8 mouse cellular contexts compared by ENCODE assay signal in the genomic region with DNA sequence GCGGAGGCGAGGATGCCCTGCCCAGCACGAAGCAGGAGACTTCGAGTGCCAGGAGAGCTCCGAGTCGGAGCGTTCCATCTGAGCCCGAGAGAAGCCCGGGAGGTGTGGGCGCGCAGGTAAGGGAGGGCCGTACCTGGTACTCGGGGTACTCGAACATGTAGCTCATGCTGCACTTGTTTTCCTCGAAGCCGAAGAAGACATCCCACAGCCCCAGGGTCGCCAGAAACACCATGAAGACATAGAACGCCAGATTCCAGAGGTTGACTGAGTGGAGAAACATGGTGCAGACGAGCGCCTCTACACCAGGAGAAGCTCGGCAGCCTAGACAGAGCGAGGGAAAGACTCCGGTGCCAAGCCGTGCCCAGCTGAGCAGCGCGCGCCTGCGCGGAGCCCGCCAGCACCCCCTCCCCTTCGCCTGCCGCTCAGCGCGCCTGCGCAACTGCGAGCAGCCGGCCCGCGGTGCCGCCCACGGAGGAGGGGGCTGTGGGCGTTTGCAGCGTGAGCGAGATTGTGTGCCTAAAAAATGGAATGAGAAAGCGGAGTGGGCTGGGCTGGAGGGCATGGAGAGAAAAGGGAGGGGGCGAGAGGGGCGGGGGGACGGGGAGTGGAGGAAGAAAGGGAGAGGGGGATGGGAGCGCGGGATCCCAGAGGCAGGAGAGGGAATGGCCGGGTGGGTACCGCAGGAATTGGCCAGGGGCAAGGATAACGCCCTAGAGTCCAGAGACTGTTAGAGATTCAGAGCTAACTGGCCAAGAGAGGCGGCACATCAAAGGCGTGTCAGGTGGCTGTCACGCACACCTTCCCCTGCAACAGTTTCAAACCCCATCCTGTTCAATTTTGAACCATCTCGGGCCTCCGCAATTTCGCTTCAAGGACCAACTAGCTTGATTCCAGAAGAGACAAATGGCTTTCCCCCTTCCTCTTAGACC. TPM values are rescaled to one million over a fixed set of nuclear protein-coding genes. Genes with fewer than 3 reads are reported as not detected.
DNase-seq lines count a peak whose midpoint lies in the region; ATAC-seq and TF ChIP-seq lines count a peak whose summit lies in the region.

A gene (minus strand): TSS at position 384 of the 929 bp plus-strand sequence.

- H3K36me3 ChIP-seq in forebrain, embryonic 11.5 days (ENCODE audit: control insufficient read depth, insufficient read depth, low read length): no peaks in the 10 kb centered on the region
- H3K36me3 ChIP-seq in heart, embryonic 16.5 days (ENCODE audit: control insufficient read depth, insufficient read depth): no peaks in the 10 kb centered on the region
- H3K36me3 ChIP-seq in liver, embryonic 13.5 days: no peaks in the 10 kb centered on the region
- H3K36me3 ChIP-seq in stomach, embryonic 14.5 days (ENCODE audit: control insufficient read depth, insufficient read depth, low read length): no peaks in the 10 kb centered on the region

- peak; percentile 39 for TF ChIP-seq POLR2A in brain, embryonic 14.5 days (IDR thresholded peaks at IDR 0.05; ENCODE audit: borderline replicate concordance, extremely low read depth, insufficient read depth, insufficient read length, poor library complexity, severe bottlenecking)

- no peaks in the 10 kb centered on the region; the same call in 1 of the 2 replicates for H3K4me1 ChIP-seq in forebrain, embryonic 11.5 days (replicated peaks; ENCODE audit: control insufficient read depth, insufficient read depth, low read length)
- H3K4me1 ChIP-seq in heart, embryonic 16.5 days (ENCODE audit: control insufficient read depth, insufficient read depth, low read length): no peaks in the 10 kb centered on the region
- no peaks in the 10 kb centered on the region for H3K4me1 ChIP-seq in liver, embryonic 13.5 days (replicated peaks)
- no peaks in the 10 kb centered on the region; the same call in 1 of the 2 replicates for H3K4me1 ChIP-seq in stomach, embryonic 14.5 days (ENCODE audit: control insufficient read depth, insufficient read depth, low read length)

- WGBS in forebrain, embryonic 11.5 days: under 1% methylated on average over 55 of the region's 59 CpGs
- WGBS in heart, embryonic 16.5 days: under 1% methylated on average over 59 of the region's 59 CpGs
- WGBS in liver, embryonic 13.5 days (ENCODE audit: insufficient replicate concordance): 1% methylated on average over 52 of the region's 59 CpGs
- under 1% methylated on average over 58 of the region's 59 CpGs for WGBS in stomach, embryonic 14.5 days

- H3K9me3 ChIP-seq in forebrain, embryonic 11.5 days (ENCODE audit: control insufficient read depth, low read length): no peaks in the 10 kb centered on the region
- no peaks in the 10 kb centered on the region for H3K9me3 ChIP-seq in heart, embryonic 16.5 days (replicated peaks; ENCODE audit: control insufficient read depth, low read length)
- H3K9me3 ChIP-seq in liver, embryonic 13.5 days (replicated peaks): no peaks in the 10 kb centered on the region
- no peaks in the 10 kb centered on the region for H3K9me3 ChIP-seq in stomach, embryonic 14.5 days (ENCODE audit: control insufficient read depth, low read depth, low read length)

- peak; percentile 99 for ATAC-seq in forebrain, embryonic 11.5 days (replicated peaks; ENCODE audit: low FRiP score)
- ATAC-seq in heart, embryonic 16.5 days (replicated peaks; ENCODE audit: extremely low read depth, insufficient read depth, low FRiP score): peak; percentile 99
- ATAC-seq in liver, embryonic 13.5 days (ENCODE audit: low read depth): peak; percentile 81
- peak; percentile 99 for ATAC-seq in stomach, embryonic 14.5 days (ENCODE audit: insufficient number of reproducible peaks, insufficient read depth, low FRiP score, low read depth)

- DNase-seq in B cell, adult 2 months: peak; percentile 86 to 89
- peak; percentile 98 for DNase-seq in brain, embryonic 14.5 days (ENCODE audit: low read depth)
- peak; percentile 97 for DNase-seq in forebrain, embryonic 11.5 days (ENCODE audit: low spot score)
- DNase-seq in kidney, postnatal 25 days: peak; percentile 86 to 94
- peak; percentile 44 for DNase-seq in liver, embryonic 13.5 days
- DNase-seq in natural killer cell, adult 2 months (ENCODE audit: low spot score in 2 of 2): peak; percentile 59 to 82

- H3K9ac ChIP-seq in forebrain, embryonic 11.5 days (ENCODE audit: low read length): peak within 1 kb of the TSS; percentile 70
- peak within 1 kb of the TSS; percentile 86 for H3K9ac ChIP-seq in heart, embryonic 16.5 days (ENCODE audit: low read length)
- H3K9ac ChIP-seq in liver, embryonic 13.5 days: peak within 1 kb of the TSS; percentile 43
- H3K9ac ChIP-seq in stomach, embryonic 14.5 days (replicated peaks; ENCODE audit: low read depth, low read length): peak within 1 kb of the TSS; percentile 48

- H3K27me3 ChIP-seq in forebrain, embryonic 11.5 days (ENCODE audit: control insufficient read depth, insufficient read depth, low read length): no peaks in the 10 kb centered on the region
- H3K27me3 ChIP-seq in heart, embryonic 16.5 days (ENCODE audit: control insufficient read depth, insufficient read depth, low read length): no peaks in the 10 kb centered on the region
- H3K27me3 ChIP-seq in liver, embryonic 13.5 days: peaks cover 12% of the 10 kb centered on the region
- no peaks in the 10 kb centered on the region for H3K27me3 ChIP-seq in stomach, embryonic 14.5 days (ENCODE audit: control insufficient read depth, insufficient read depth, low read length)

- peak within 1 kb of the TSS; percentile 59 for H3K27ac ChIP-seq in forebrain, embryonic 11.5 days (ENCODE audit: low read depth, low read length)
- peak within 1 kb of the TSS; percentile 76 for H3K27ac ChIP-seq in heart, embryonic 16.5 days (ENCODE audit: low read length)
- H3K27ac ChIP-seq in liver, embryonic 13.5 days: no peak within 1 kb of the TSS
- peak within 1 kb of the TSS; percentile 67 for H3K27ac ChIP-seq in stomach, embryonic 14.5 days (ENCODE audit: low read length)

- H3K4me3 ChIP-seq in forebrain, embryonic 11.5 days (ENCODE audit: low read depth, low read length): peak within 1 kb of the TSS; percentile 61
- H3K4me3 ChIP-seq in heart, embryonic 16.5 days (ENCODE audit: low read length): peak within 1 kb of the TSS; percentile 82
- H3K4me3 ChIP-seq in liver, embryonic 13.5 days (replicated peaks): peak within 1 kb of the TSS; percentile 62
- peak within 1 kb of the TSS; percentile 75 for H3K4me3 ChIP-seq in stomach, embryonic 14.5 days (ENCODE audit: low read depth, low read length)

- TF ChIP-seq CTCF in brain, embryonic 14.5 days (IDR thresholded peaks at IDR 0.05; ENCODE audit: borderline replicate concordance, extremely low read depth, insufficient read depth, insufficient read length): no peak; the same call in 1 of the 2 replicates

- H3K4me2 ChIP-seq in forebrain, embryonic 11.5 days (ENCODE audit: low read depth, low read length, severe bottlenecking): peak within 1 kb of the TSS; percentile 67
- H3K4me2 ChIP-seq in heart, embryonic 16.5 days (ENCODE audit: low read depth, low read length): peak within 1 kb of the TSS; percentile 99
- peak within 1 kb of the TSS; percentile 74 for H3K4me2 ChIP-seq in liver, embryonic 13.5 days
- peak within 1 kb of the TSS; percentile 86 for H3K4me2 ChIP-seq in stomach, embryonic 14.5 days (replicated peaks; ENCODE audit: low read depth, low read length)

RNA-seq across cellular contexts. Expression of the gene that starts here (rescaled TPM):
- 19.5 and 24.4 TPM in 2 replicates for polyA plus RNA-seq in brain, embryonic 14.5 days (2012; rRNA removed)
- 18.9 and 19.9 TPM in 2 replicates for polyA plus RNA-seq in forebrain, embryonic 11.5 days (2014; fragmentation: Nextera tagmentation; extraction: Ambion mirVana)
- 2.7 TPM in 2 replicates for polyA plus RNA-seq in heart, embryonic 16.5 days (2015; fragmentation: Nextera tagmentation; extraction: Ambion mirVana)
- polyA plus RNA-seq in liver, embryonic 13.5 days (2015; fragmentation: Nextera tagmentation; extraction: Ambion mirVana): 1.1 and 1.4 TPM in 2 replicates
- 25.9 and 26.9 TPM in 2 replicates for polyA plus RNA-seq in stomach, embryonic 14.5 days (2014; fragmentation: Nextera tagmentation; extraction: Ambion mirVana)

Comparison
In these comparisons a context has a peak if more than half of its experiments do, and no peak if none do; other contexts are left out.
1. DNase-seq: peak in every context shown above with its lines; median percentile 98 in brain, embryonic 14.5 days; 97 in forebrain, embryonic 11.5 days; 90 in kidney, postnatal 25 days; 88 in B cell, adult 2 months; 70 in natural killer cell, adult 2 months; 44 in liver, embryonic 13.5 days.